Mouse (Mus musculus) lung, postnatal 0 days (tissue): ENCODE measurements around the gene Krt31. TPM values are rescaled to one million over a fixed set of nuclear protein-coding genes. Genes with fewer than 3 reads are reported as not detected.

ENCODE experiments used
- ATAC-seq: fragments of 200-750 bp; cut with Nextera tagmentation; 2 replicates; pipeline ENCODE4 v1.8.0; 2017; ENCODE audit warnings: moderate library complexity
- DNase-seq: peaks from one replicate; pipeline ENCODE4 v3.0.0-alpha.2; 2016; ENCODE audit warnings: low spot score
- H3K27ac ChIP-seq: fragments of 300-500 bp; sonication (generic); 2 replicates; pipeline ENCODE4 v1.5.1; 2014; ENCODE audit warnings: antibody characterized with exemption, mild to moderate bottlenecking, low read length, mixed read lengths
- H3K27me3 ChIP-seq: fragments of 300-500 bp; sonication (generic); replicated peaks from 2 replicates; pipeline ENCODE4 v1.6.1; 2014; ENCODE audit warnings: low read length, mixed read lengths; ENCODE audit not compliant: insufficient read depth
- H3K36me3 ChIP-seq: fragments of 300-500 bp; sonication (generic); 2 replicates; pipeline ENCODE4 v1.6.1; 2014; ENCODE audit warnings: low read length, mixed read lengths; ENCODE audit not compliant: insufficient read depth
- H3K4me1 ChIP-seq: fragments of 300-500 bp; sonication (generic); 2 replicates; pipeline ENCODE4 v1.6.1; 2014; ENCODE audit warnings: antibody characterized with exemption, low read depth, low read length, mixed read lengths; ENCODE audit not compliant: insufficient read depth
- H3K4me2 ChIP-seq: fragments of 300-500 bp; sonication (generic); replicated peaks from 2 replicates; pipeline ENCODE4 v1.6.1; 2014; ENCODE audit warnings: low read depth, mild to moderate bottlenecking, low read length, moderate library complexity, mixed read lengths
- H3K4me3 ChIP-seq: fragments of 300-500 bp; sonication (generic); 2 replicates; pipeline ENCODE4 v1.5.1; 2014; ENCODE audit warnings: low read depth, low read length
- H3K9ac ChIP-seq: fragments of 300-500 bp; sonication (generic); replicated peaks from 2 replicates; pipeline ENCODE4 v1.6.1; 2014; ENCODE audit warnings: low read depth, mild to moderate bottlenecking
- H3K9me3 ChIP-seq: fragments of 300-500 bp; sonication (generic); 2 replicates; pipeline ENCODE4 v1.6.1; 2016; ENCODE audit warnings: low read length, mixed read lengths
- CTCF ChIP-seq: IDR thresholded peaks from 2 replicates; pipeline ENCODE4 v1.5.1; 2016; ENCODE audit warnings: antibody characterized with exemption, mild to moderate bottlenecking
- EP300 ChIP-seq: IDR thresholded peaks from 2 replicates; pipeline ENCODE4 v1.6.1; 2016; ENCODE audit warnings: antibody characterized with exemption, mild to moderate bottlenecking, control low read depth
- WGBS: fragments of 180-500 bp; shearing (Covaris S2); extraction: QIAGEN DNeasy Blood & Tissue Kit; methylation state at CpG from one replicate; pipeline ENCODE4 v1.1.7; 2014; 5-methylcytosine and 5-hydroxymethylcytosine counted together
- polyA plus RNA-seq: library from polyadenylated mRNA; unstranded; fragments of >200 nt; fragmentation: Nextera tagmentation; extraction: Ambion mirVana; gene quantifications from 2 replicates; pipeline ENCODE4 v1.2.1, GENCODE M21; 2015

Gene Krt31
- not detected in 2 replicates for polyA plus RNA-seq

- H3K9me3 ChIP-seq, result no peaks in the 10 kb centered on the region
- ATAC-seq, result no peak
Measured at GRCm38 (mm10) chr11:100050451-100050850, at the start of gene Krt31. Krt31 (minus strand) TSS chr11:100050551.

GRCm38 (mm10) chr11:100097819-100098218 lies 47.5 kb upstream of the Krt31 start:
- H3K36me3 ChIP-seq, result no peaks in the 10 kb centered on the region
- peak; percentile 10 for DNase-seq
- no peak overlapping the region for H3K4me2 ChIP-seq
- ATAC-seq, result peak; percentile 56; the same call in 1 of the 2 replicates
- WGBS, result 52% methylated on average over 9 of the region's 9 CpGs
- no peak overlapping the region for H3K4me3 ChIP-seq
- no peaks in the 10 kb centered on the region for H3K9me3 ChIP-seq
- no peaks in the 10 kb centered on the region for H3K27me3 ChIP-seq
- no peak overlapping the region for H3K27ac ChIP-seq
- H3K4me1 ChIP-seq, result no peaks in the 10 kb centered on the region
- no peak overlapping the region for H3K9ac ChIP-seq
- TF ChIP-seq CTCF (no peak), EP300 (no peak)

More at GRCm38 (mm10) chr11:100050451-100050850, at the start of gene Krt31:
- Histone ChIP-seq H3K4me1 (no peaks in the 10 kb centered on the region), H3K36me3 (no peaks in the 10 kb centered on the region), H3K27ac (no peak within 1 kb of the TSS), H3K4me3 (no peak within 1 kb of the TSS), H3K9ac (no peak within 1 kb of the TSS), H3K27me3 (no peaks in the 10 kb centered on the region), H3K4me2 (no peak within 1 kb of the TSS)
- no peak for DNase-seq
- WGBS, result 78% methylated on average over 3 of the region's 3 CpGs
- TF ChIP-seq CTCF (no peak), EP300 (no peak)

GRCm38 (mm10) chr11:100096141-100096540 lies 45.8 kb upstream of the Krt31 start, which contains the start of gene Krt35:
Krt35 (minus strand) TSS chr11:100096241.
- no peaks in the 10 kb centered on the region for H3K36me3 ChIP-seq
- no peak within 1 kb of the TSS for H3K9ac ChIP-seq
- TF ChIP-seq EP300, result no peak
- TF ChIP-seq CTCF, result no peak
- WGBS, result 87% methylated on average over 9 of the region's 9 CpGs
- DNase-seq (no peak), ATAC-seq (no peak)
- no peaks in the 10 kb centered on the region for H3K27me3 ChIP-seq
- H3K4me3 ChIP-seq, result no peak within 1 kb of the TSS
- H3K9me3 ChIP-seq, result no peaks in the 10 kb centered on the region
- H3K4me1 ChIP-seq, result no peaks in the 10 kb centered on the region
- H3K4me2 ChIP-seq, result no peak within 1 kb of the TSS
- no peak within 1 kb of the TSS for H3K27ac ChIP-seq

GRCm38 (mm10) chr11:100088378-100089025 lies 38.2 kb upstream of the Krt31 start:
- Histone ChIP-seq H3K4me3 (no peak overlapping the region), H3K27me3 (no peaks in the 10 kb centered on the region; the same call in 1 of the 2 replicates), H3K9ac (no peak overlapping the region), H3K36me3 (no peaks in the 10 kb centered on the region), H3K4me1 (no peaks in the 10 kb centered on the region), H3K4me2 (no peak overlapping the region), H3K9me3 (no peaks in the 10 kb centered on the region), H3K27ac (no peak overlapping the region)
- DNase-seq, result no peak
- no peak for ATAC-seq
- no peak for TF ChIP-seq CTCF
- no peak for TF ChIP-seq EP300
- WGBS, result 65% methylated on average over 7 of the region's 7 CpGs

- no peak for DNase-seq
- Histone ChIP-seq H3K36me3 (no peaks in the 10 kb centered on the region), H3K9me3 (no peaks in the 10 kb centered on the region), H3K9ac (no peak within 1 kb of the TSS), H3K4me2 (no peak within 1 kb of the TSS), H3K27me3 (no peaks in the 10 kb centered on the region; the same call in 1 of the 2 replicates), H3K4me1 (no peaks in the 10 kb centered on the region), H3K4me3 (no peak within 1 kb of the TSS), H3K27ac (no peak within 1 kb of the TSS)
- no peak for ATAC-seq
- no peak for TF ChIP-seq EP300
- TF ChIP-seq CTCF, result no peak
- 84% methylated on average over 10 of the region's 10 CpGs for WGBS
Measured at GRCm38 (mm10) chr11:100087861-100088260, 37.5 kb upstream of the Krt31 start, which contains the start of gene Krt32. Krt32 (minus strand) TSS chr11:100088226.

- Histone ChIP-seq H3K36me3 (no peaks in the 10 kb centered on the region), H3K4me1 (0 out of 2 replicates have a peak, but pooled peaks cover 3% of the 10 kb centered on the region), H3K4me2 (no peak overlapping the region), H3K9me3 (no peaks in the 10 kb centered on the region), H3K27me3 (no peaks in the 10 kb centered on the region), H3K9ac (no peak overlapping the region), H3K27ac (no peak overlapping the region), H3K4me3 (no peak overlapping the region)
- WGBS, result 28% methylated on average over 1 of the region's 1 CpGs
- TF ChIP-seq EP300 (no peak), CTCF (no peak)
- DNase-seq, result peak; percentile 51
- ATAC-seq, result no peak
Measured at GRCm38 (mm10) chr11:100073873-100074272, 23.5 kb upstream of the Krt31 start.
